Mouse (Mus musculus) left cerebral cortex, adult 6 months (tissue): Measurements from ENCODE around the gene Cd101. TPM values are rescaled to one million over a fixed set of nuclear protein-coding genes. Genes with fewer than 3 reads are reported as not detected.

Experiments used
- long read RNA-seq, 2 experiments: library from polyadenylated mRNA; unstranded; transcript quantifications; one replicate each; pipeline ENCODE4 v2.0.0; 2019 to 2020
- polyA plus RNA-seq: library from polyadenylated mRNA; unstranded; fragments of <200 nt; fragmentation: Nextera tagmentation; gene quantifications from 2 replicates; pipeline ENCODE4 v1.2.3, GENCODE M21; 2021

The Cd101 gene
- 0.06 and 0.11 TPM in 2 replicates for polyA plus RNA-seq
- long read RNA-seq, experiment 1, partial matches to known transcripts: 2 of 2 reads
- long read RNA-seq, experiment 1, other reads (novel, unspliced or antisense): 0 of 2 reads
- long read RNA-seq, experiment 2: 0 reads

DNA sequence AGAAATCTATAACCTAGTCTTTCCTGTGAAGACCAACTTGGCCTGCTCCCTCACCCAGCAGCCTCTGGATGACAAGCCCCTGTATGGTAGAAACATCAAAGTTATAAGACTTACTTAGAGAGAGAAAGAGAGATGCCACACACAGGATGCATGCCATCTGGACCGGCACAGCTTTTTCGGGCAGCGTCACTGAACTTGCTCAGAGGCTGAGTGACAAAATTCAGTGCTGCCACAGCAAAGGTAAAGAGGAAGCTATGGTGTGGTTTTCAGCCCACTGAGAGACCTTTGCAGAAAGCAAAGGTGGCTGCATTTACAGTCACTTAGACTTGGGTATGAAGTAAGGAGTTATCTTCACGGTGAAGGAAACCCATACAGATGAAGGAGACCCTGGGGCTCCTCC is at the start of gene Cd101:
TSS of gene Cd101 (minus strand) at position 218 of the 400 bp plus-strand sequence.

DNA sequence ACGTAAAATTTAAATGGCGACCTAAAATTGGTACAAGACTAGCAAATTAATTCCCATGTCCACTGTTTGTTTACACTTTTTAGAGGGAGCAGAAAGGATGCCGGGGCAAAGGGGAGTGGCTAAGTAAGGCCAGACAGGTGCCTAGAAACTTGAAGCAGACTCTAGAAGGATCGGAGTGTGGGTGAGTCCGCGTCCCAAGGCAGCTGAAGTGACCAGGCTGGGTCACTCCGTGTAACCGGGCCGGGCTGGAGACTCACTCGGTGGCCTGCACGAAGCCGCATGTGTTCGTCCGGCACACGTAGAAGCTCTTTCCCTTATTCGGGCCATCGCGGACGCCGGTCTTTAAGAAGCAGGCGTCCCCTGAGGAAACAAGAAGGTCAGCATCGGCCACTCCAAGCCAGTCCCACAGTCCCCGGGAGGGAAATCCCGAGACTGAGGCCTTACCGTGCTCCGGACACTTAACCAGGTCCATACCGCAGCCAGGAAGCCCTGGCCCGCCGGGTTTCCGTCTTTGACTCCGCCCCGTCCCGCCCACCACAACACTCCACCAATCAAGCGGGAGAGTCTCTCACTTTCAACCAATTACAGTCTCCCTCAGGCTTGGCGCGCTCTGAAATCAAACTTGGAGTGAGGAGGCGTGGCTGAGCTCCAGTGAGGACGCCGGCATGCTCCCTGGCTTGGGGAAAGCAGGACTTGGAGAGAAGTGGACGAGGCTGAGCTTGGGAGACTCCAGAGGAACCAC is 60.0 kb downstream of the Cd101 start, which contains the start of gene Ttf2:
TSS of gene Ttf2 (minus strand) at position 488 of the 742 bp plus-strand sequence.

Other genes starting within 250 kb of the Cd101 start
- not detected in 2 replicates for gene Vtcn1, start 204.1 kb downstream of the Cd101 start, polyA plus RNA-seq
- gene Trim45, start 107.4 kb downstream of the Cd101 start, polyA plus RNA-seq: 2.8 and 3.8 TPM in 2 replicates
- gene Ttf2, start 59.9 kb downstream of the Cd101 start, polyA plus RNA-seq: 0.33 and 0.48 TPM in 2 replicates
- gene Ptgfrn, start 80.7 kb upstream of the Cd101 start, polyA plus RNA-seq: 1.5 and 2.0 TPM in 2 replicates